Mouse (Mus musculus) heart, embryonic 15.5 days (tissue): ENCODE results near the gene Stk40. TPM values are rescaled to one million over a fixed set of nuclear protein-coding genes. Genes with fewer than 3 reads are reported as not detected.

Source experiments
- ATAC-seq: fragments of 200-750 bp; cut with Nextera tagmentation; replicated peaks from 2 replicates; pipeline ENCODE4 v1.8.0; 2017; ENCODE audit warnings: low read depth, moderate TSS enrichment; ENCODE audit not compliant: insufficient number of reproducible peaks, insufficient read depth, low FRiP score
- H3K27ac ChIP-seq: fragments of 300-500 bp; sonication (generic); 2 replicates; pipeline ENCODE4 v1.5.1; 2015; ENCODE audit warnings: mild to moderate bottlenecking, inconsistent platforms
- H3K27me3 ChIP-seq: fragments of 300-500 bp; sonication (generic); 2 replicates; pipeline ENCODE4 v1.6.1; 2015; ENCODE audit warnings: inconsistent platforms
- H3K36me3 ChIP-seq: fragments of 300-500 bp; sonication (generic); 2 replicates; pipeline ENCODE4 v1.6.1; 2015; ENCODE audit warnings: mild to moderate bottlenecking, inconsistent platforms
- H3K4me1 ChIP-seq: fragments of 300-500 bp; sonication (generic); replicated peaks from 2 replicates; pipeline ENCODE4 v1.6.1; 2015; ENCODE audit warnings: inconsistent platforms
- H3K4me2 ChIP-seq: fragments of 300-500 bp; sonication (generic); 2 replicates; pipeline ENCODE4 v1.6.1; 2015; ENCODE audit warnings: inconsistent platforms, mild to moderate bottlenecking, moderate library complexity
- H3K4me3 ChIP-seq: fragments of 300-500 bp; sonication (generic); 2 replicates; pipeline ENCODE4 v1.5.1; 2015; ENCODE audit warnings: mild to moderate bottlenecking, inconsistent platforms
- H3K9ac ChIP-seq: fragments of 300-500 bp; sonication (generic); 2 replicates; pipeline ENCODE4 v1.6.1; 2015; ENCODE audit warnings: mild to moderate bottlenecking, inconsistent platforms
- H3K9me3 ChIP-seq: fragments of 300-500 bp; sonication (generic); replicated peaks from 2 replicates; pipeline ENCODE4 v1.6.1; 2016; ENCODE audit warnings: inconsistent platforms
- WGBS: fragments of 180-500 bp; shearing (Covaris S2); methylation state at CpG from one replicate; pipeline ENCODE4 v1.1.7; 2015; ENCODE audit warnings: mixed read lengths; 5-methylcytosine and 5-hydroxymethylcytosine counted together
- polyA plus RNA-seq: library from polyadenylated mRNA; unstranded; fragments of >200 nt; fragmentation: Nextera tagmentation; extraction: Ambion mirVana; gene quantifications from 2 replicates; pipeline ENCODE4 v1.2.1, GENCODE M21; 2015

The Stk40 gene
- polyA plus RNA-seq, 1 experiment from 2014 or later: 20.6 TPM

GRCm38 (mm10) chr4:126099365-126099764, 4.4 kb upstream of the Stk40 start:
- Histone ChIP-seq H3K9ac (no peak overlapping the region), H3K4me1 (peaks cover 55% of the 10 kb centered on the region), H3K9me3 (no peaks in the 10 kb centered on the region), H3K4me2 (peak overlapping the region; percentile 37), H3K36me3 (0 out of 2 replicates have a peak, but pooled peaks cover 3% of the 10 kb centered on the region), H3K27me3 (no peaks in the 10 kb centered on the region), H3K27ac (peak overlapping the region; percentile 78), H3K4me3 (no peak overlapping the region)
- WGBS: 86% methylated on average over 3 of the region's 3 CpGs
- ATAC-seq: no peak

DNA sequence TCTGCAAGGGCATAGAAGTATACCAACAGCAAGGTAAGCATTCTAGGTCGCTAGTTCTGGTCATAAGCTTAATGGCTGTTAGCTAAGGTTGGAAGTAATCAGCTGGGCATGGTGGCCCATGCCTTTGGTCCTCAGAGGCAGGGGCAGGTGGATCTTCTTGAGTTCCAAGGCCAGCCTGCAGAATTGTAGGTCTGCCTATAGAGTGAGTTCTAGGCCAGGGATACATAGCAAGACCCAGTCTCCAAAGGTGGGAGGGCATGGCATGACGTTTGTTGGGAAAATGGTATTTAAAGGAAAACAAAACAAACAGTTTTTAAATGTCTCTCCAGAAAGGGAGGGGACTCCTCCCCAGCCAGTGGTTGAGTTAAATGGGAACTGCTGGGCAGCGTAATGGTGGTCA, 3.0 kb upstream of the Stk40 start:
- 0 out of 2 replicates have a peak, but pooled peaks cover 3% of the 10 kb centered on the region for H3K36me3 ChIP-seq
- peaks cover 69% of the 10 kb centered on the region for H3K4me1 ChIP-seq
- H3K27me3 ChIP-seq: no peaks in the 10 kb centered on the region
- no peak overlapping the region for H3K9ac ChIP-seq
- no peak overlapping the region for H3K4me3 ChIP-seq
- H3K9me3 ChIP-seq: no peaks in the 10 kb centered on the region
- 0 out of 2 replicates have a peak overlapping the region, but pooled peaks have one; percentile 78 for H3K27ac ChIP-seq
- H3K4me2 ChIP-seq: no peak overlapping the region
- 84% methylated on average over 3 of the region's 3 CpGs for WGBS
- no peak for ATAC-seq

DNA sequence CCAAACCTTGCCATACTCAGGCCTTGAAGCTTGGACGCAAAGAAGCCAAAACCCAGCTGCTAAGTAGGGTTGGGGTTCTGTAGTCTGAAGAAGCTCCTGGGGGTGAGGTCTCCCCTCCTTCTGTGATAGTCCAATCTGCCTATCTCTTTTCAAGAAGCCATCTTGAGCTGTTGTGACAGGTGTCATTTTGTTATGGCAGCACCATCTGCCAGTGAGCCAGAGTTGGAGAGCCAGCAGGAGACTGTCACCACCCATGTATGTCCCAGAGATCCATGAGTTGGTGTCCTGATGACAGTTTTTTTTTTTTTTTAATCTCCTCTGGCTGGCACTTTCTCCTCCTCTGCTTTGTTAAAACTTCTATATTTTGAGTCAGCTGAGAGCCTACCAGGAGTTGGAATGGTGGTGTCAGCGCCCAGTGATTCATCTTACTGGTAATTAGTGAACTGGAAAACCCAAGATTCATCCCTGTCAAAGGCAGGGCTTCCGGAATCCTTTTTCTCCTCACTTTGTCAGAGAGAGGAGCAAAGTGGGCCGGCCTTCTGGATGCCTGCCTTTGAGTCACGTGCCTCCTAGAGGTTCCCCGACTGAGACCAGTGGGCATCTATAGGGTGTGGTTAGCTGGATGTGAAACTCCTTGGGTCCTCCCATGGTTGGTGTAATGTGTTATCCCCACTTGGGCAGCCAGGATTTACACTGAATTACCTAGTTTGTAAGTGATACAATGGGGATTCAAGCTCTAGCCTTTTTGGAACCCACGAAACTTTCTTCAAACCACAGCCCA, 1.5 kb upstream of the Stk40 start:
- Histone ChIP-seq H3K9ac (peak overlapping the region; percentile 36), H3K4me1 (peaks cover 63% of the 10 kb centered on the region), H3K27ac (peak overlapping the region; percentile 94), H3K9me3 (no peaks in the 10 kb centered on the region), H3K36me3 (0 out of 2 replicates have a peak, but pooled peaks cover 3% of the 10 kb centered on the region), H3K4me3 (peak overlapping the region; percentile 94; the same call in 1 of the 2 replicates), H3K4me2 (peak overlapping the region; percentile 90), H3K27me3 (no peaks in the 10 kb centered on the region)
- 46% methylated on average over 7 of the region's 7 CpGs for WGBS
- ATAC-seq: no peak

- WGBS: under 1% methylated on average over 15 of the region's 15 CpGs
- peak; percentile 68 for ATAC-seq
- Histone ChIP-seq H3K9me3 (no peaks in the 10 kb centered on the region), H3K27ac (peak overlapping the region; percentile 94), H3K4me2 (peak overlapping the region; percentile 90), H3K4me3 (peak overlapping the region; percentile 94), H3K4me1 (peaks cover 61% of the 10 kb centered on the region), H3K36me3 (0 out of 2 replicates have a peak, but pooled peaks cover under 1% of the 10 kb centered on the region), H3K27me3 (no peaks in the 10 kb centered on the region), H3K9ac (peak overlapping the region; percentile 36)
Measured at GRCm38 (mm10) chr4:126103057-126103581, 638 bp upstream of the Stk40 start.

DNA sequence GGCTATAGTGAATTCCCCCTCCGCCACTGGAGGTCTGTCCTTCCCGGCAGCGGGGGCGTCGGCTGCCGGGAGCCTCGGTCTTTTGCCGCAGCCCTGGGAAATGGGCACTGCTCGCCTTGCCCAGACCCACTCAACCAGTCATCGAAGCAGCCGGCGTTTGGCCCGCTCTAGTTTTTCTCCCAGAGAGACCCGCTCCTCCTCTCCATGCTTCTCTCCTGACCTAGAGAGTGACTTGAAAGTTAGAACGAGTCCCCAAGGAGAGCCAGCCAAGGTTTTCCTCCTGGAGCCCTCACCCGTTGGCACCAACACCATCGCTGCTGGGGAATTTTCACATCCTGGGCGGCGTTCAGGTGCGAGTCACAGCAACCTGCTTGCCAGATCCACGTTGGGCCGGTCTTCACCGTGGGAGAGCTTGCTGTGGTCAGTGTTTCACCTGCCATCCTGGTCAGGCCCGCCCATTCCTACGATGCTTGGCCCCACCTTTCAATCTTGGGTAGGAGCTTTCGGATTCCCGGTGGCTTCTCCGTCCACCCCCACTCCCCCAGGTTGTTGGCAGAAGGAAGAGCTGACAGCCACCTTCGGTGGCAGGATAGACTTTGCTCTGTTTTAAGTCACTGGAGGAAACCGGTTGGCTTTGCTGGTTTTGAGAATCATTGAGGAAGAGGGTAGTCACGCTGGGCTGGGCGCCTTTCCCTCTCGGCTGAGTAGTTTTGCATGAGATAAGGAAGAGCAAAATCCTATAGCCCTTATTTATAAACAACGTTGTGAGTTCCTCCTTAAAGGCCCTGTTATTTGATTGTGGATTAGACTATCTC, 711 bp downstream of the Stk40 start:
- Histone ChIP-seq H3K9me3 (no peaks in the 10 kb centered on the region), H3K27me3 (no peaks in the 10 kb centered on the region), H3K4me3 (peak overlapping the region; percentile 94), H3K4me2 (peak overlapping the region; percentile 90), H3K36me3 (no peaks in the 10 kb centered on the region), H3K9ac (peak overlapping the region; percentile 90), H3K27ac (peak overlapping the region; percentile 94), H3K4me1 (peaks cover 66% of the 10 kb centered on the region)
- WGBS: 2% methylated on average over 34 of the region's 34 CpGs
- ATAC-seq: peak; percentile 7; the same call in 1 of the 2 replicates

GRCm38 (mm10) chr4:126105131-126105783, 1.5 kb downstream of the Stk40 start:
- Histone ChIP-seq H3K4me3 (peak overlapping the region; percentile 94), H3K9me3 (no peaks in the 10 kb centered on the region), H3K9ac (peak overlapping the region; percentile 23; the same call in 1 of the 2 replicates), H3K4me2 (peak overlapping the region; percentile 90), H3K27ac (no peak overlapping the region), H3K4me1 (peaks cover 66% of the 10 kb centered on the region), H3K27me3 (no peaks in the 10 kb centered on the region), H3K36me3 (no peaks in the 10 kb centered on the region)
- ATAC-seq: no peak
- WGBS: 63% methylated on average over 7 of the region's 7 CpGs

GRCm38 (mm10) chr4:126108061-126108740, 4.4 kb downstream of the Stk40 start:
- 53% methylated on average over 8 of the region's 8 CpGs for WGBS
- no peaks in the 10 kb centered on the region for H3K27me3 ChIP-seq
- H3K9ac ChIP-seq: peak overlapping the region; percentile 11; the same call in 1 of the 2 replicates
- H3K4me2 ChIP-seq: no peak overlapping the region
- no peaks in the 10 kb centered on the region for H3K9me3 ChIP-seq
- no peak overlapping the region for H3K4me3 ChIP-seq
- peaks cover 70% of the 10 kb centered on the region for H3K4me1 ChIP-seq
- H3K36me3 ChIP-seq: no peaks in the 10 kb centered on the region
- peak overlapping the region; percentile 97 for H3K27ac ChIP-seq
- ATAC-seq: no peak

DNA sequence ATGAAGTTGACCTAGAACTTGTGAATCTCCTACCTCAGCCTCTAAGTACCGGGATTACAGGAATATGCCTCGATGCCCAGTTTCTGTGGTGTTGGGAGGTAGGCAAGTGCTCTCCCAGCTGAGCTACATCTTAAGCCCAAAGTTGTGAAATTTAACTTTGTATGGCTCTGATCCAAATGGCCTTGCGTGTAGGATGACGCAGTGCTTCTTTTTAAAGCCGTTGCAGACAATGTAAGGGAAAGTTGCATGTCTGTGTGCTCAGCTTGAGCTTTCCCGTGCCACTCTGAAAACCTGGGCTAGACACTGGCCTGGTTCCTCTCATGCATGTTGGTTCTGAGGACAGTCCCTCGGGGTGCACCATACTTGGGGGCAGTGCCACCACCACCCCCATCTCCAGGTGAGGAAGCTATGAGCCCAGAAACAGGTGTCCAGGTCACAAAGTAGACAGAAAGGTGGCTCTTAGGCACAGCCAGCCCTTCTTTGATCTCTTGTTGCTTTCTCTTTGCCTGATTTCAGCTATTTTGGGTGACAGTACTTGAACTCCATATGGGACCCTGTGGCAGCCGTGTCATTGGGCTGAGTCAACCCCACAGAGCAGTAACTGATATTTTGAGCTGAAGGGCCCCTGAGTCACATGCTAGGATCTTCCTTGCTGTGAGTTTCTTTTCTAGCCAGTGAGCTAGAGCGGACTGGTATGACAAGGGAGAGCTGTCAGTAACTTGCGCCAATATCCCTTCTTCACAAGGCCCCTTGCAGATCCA, 6.0 kb downstream of the Stk40 start:
- Histone ChIP-seq H3K27me3 (no peaks in the 10 kb centered on the region), H3K27ac (peak overlapping the region; percentile 97), H3K4me1 (peaks cover 71% of the 10 kb centered on the region), H3K36me3 (no peaks in the 10 kb centered on the region), H3K9me3 (no peaks in the 10 kb centered on the region), H3K9ac (peak overlapping the region; percentile 37; the same call in 1 of the 2 replicates), H3K4me3 (peak overlapping the region; percentile 19; the same call in 1 of the 2 replicates), H3K4me2 (peak overlapping the region; percentile 56)
- no peak for ATAC-seq
- 55% methylated on average over 10 of the region's 10 CpGs for WGBS

DNA sequence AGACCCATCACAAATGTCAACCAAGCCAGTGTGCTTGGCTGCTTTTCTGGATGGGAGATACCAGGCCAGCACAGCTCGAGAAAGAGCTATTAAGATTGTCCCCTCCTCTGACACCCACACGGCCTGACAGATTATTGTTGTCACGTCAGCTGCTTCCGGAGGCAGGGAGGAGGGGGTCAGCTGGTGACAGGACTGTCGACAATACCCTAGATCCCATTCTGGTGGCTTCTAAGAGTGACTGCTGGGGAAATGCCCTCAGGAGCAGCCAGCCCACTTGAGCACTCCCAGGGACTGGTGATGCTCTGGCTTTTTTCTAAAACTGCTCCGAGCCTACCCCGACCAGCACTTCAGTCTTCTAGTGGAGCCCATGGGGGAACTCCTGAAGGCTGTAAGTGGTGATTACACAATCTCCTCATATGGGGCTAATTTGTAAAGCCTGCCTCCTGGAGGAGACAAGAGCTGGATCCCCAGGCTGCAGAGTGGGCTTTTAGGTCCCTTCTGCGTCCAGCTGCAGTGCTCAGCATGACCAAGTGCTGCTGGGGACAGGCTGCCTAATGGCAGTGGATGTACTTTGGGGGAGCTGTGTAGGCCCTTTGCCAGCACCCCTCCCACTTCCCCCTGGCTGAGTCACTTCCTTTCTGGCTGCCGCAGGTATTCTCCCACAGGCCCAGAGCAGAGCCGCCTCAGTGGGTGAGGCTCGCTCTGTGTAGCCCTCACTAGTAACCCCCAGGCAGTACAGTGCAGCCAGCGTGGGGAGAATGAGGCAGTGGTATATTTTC, 6.8 kb downstream of the Stk40 start:
- Histone ChIP-seq H3K9ac (peak overlapping the region; percentile 37), H3K9me3 (no peaks in the 10 kb centered on the region), H3K4me3 (peak overlapping the region; percentile 19), H3K27me3 (no peaks in the 10 kb centered on the region), H3K4me1 (peaks cover 65% of the 10 kb centered on the region), H3K4me2 (peak overlapping the region; percentile 56), H3K36me3 (no peaks in the 10 kb centered on the region), H3K27ac (peak overlapping the region; percentile 97)
- 2% methylated on average over 12 of the region's 12 CpGs for WGBS
- ATAC-seq: peak; percentile 82
